Mouse (Mus musculus): ENCODE measurements at regions not wholly inside any gene's neighbourhood (a gene's known extent, or its start where the extent isn't known, plus 50 kb on each side); places are given as distances from the start of the nearest gene placed in this dataset.
A peak's percentile ranks its signal among the peaks of the same experiment; 100 is the strongest.

DNA sequence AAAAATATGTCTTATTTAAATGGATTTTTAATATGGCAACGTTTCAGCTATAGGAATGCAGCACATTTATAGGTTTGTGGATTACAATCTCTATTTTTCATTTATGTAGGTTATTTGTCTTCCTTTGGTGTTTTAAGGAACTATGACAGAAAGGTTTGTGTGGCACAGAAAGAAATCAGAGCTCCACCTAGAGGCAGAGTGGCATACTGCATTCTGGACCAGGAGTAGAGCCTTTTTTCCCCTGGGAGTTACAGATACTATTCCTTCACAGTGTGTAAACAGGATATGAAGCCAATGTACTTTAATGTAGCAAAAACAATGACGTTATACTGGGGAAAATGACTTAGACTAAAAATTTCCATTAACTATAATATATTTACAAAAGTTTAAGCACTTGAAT lies 94.9 kb upstream of the St8sia4 start:
- DNase-seq, result peak; percentile 39 to 49

DNA sequence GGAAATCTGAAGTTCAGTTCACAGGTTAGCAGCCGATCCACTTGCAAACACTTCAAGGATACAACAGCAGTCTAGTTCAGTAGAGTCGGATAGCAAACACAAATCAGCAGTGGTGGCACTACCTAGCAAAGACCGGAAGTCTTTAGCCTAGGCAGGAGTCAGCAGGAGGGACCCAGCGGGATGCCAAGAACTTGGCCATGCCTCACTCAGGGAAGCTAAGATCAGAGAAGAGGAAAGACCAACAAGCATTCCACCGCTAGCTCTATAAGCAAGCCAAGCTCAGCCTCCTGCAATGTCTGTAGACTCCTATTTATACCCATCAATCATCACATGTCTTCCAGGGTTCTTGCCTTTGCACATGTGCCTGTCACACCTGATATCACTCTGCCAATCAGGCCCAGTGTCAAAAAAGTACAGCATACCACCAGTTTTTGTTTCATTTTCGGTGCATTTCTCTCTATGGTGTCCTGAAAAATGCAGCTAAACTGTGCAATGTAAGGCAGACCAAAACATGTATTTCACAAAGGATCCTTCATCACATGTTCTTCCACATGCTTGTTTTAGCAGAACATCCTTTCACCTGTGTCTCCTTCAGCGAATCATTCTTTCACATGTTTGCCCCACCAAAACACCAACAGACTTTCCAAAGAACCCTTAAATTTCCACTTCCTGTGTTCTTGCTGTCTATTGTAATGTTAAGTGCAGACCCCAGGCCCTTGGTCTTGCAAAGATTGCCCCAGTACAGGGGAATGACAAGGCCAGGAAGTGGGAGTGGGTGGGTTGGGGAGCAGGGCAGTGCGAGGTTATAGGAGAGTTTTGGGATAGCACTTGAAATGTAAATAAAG lies 86.9 kb upstream of the St8sia4 start:
- DNase-seq, result no peak

DNA sequence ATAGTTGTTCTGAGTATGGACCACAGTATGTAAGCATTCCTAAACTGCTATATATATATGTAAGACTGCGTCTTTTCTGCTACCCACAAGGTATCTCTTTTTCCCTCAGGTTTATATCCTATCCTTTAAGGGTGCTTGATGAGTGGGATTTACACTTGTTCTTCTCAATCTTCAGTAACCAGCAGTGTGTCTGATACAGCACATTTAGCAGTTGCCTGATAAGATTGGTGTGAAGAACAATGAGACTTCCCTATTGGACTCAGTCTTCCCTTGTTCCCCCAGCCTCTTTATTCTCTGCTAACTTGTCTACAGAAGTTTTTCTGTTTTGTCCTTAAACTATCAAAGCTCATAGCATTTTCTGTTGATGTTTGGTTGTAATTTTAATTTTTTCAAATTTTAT lies 86.1 kb upstream of the St8sia4 start:
- DNase-seq, result no peak

DNA sequence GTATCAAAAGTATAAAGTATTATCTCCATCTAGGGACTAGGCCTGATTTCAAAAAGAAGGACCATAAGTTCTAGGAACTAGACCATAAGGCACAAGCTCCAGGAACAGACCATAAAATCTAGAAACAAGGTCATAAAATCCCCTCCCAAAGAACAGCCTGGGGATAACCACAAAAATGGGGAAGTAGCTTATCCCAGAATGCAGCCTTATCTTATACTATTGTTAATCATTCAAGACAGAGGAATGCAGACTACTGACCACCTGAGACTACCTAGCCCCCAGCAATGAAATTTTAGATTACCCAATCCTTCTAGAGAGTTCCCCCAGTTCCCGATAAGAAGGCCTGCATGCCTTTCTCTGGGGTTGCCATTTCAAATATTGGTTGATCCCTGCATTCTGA lies 81.6 kb upstream of the St8sia4 start:
- DNase-seq, result no peak

GRCm38 (mm10) chr1:95747287-95747686 lies 79.9 kb upstream of the St8sia4 start:
- DNase-seq, result no peak

- no peak for DNase-seq
Measured at GRCm38 (mm10) chr1:95744446-95744845, 77.1 kb upstream of the St8sia4 start.

DNA sequence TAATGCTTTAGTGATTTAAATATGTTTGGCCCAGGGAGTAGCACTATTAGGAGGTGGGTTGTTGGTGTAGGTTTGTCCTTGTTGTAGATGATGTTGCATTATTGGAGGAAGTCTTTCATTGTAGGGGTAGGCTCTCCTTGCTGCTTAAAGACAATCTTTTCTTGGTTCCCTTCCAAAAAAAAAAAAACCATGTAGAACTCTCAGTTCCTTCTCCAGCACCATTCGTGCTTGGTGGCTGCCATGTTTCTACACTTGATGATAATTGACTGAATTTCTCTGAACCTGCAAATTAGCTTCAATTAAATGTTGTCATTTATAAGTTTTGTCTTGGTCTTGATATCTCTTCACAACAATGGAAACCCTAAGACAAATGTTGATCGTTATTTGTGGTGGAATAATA lies 76.0 kb upstream of the St8sia4 start:
- no peak for DNase-seq

DNA sequence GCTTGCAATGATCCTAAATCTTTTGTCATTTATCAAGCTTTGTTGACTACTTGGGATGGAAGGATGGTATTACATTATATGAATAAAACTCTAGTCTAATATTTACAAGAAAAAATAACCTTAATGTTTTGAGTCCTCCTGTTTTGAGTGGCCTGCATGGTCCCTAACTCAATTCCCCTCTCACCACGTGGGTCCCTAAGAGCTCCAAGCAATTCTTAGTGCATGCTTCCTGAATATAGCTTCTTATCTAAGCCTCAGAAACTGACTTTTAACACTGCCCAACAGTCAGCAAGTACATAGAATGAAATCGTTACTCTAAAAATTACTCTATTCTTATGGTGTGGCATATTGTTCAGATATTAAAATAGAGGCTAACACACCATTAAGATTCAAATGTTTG lies 52.1 kb upstream of the St8sia4 start:
- no peak for DNase-seq

DNA sequence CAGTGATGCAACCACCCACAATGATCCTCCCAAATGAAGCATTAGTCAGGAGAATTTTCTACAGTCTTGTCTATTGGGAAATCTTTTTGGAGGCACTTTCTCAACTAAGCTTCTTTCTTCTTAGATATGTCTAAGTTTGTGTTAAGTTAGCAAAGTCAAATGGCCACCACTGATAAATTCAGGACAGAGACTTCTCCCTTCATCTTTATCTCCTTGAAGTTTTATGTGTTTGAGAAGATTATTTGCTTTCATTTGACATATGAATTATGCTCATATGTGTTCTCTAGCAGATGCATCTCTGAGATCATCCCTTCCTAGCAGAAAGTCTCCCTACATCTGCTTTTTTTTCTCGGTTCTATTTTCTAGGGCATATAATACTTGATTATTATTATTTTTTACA lies 51.4 kb upstream of the St8sia4 start:
- DNase-seq, result no peak

Data from layer of hippocampus, postnatal 36 days (tissue).